Mouse (Mus musculus) frontal cortex, adult (tissue): ENCODE measurements at regions not wholly inside any gene's neighbourhood (a gene's known extent, or its start where the extent isn't known, plus 50 kb on each side); places are given as distances from the start of the nearest gene placed in this dataset.
"Not testable (repeated sequence)": the region's sequence is repeated elsewhere in the genome, so short reads cannot be mapped to it uniquely, and the experiment has no call there.

Experiments used
- ATAC-seq: cut with Nextera tagmentation; 2 replicates; pipeline ENCODE4 v1.9.2; 2017; ENCODE audit warnings: mild to moderate bottlenecking, moderate library complexity, mixed read lengths; ENCODE audit not compliant: low TSS enrichment

DNA sequence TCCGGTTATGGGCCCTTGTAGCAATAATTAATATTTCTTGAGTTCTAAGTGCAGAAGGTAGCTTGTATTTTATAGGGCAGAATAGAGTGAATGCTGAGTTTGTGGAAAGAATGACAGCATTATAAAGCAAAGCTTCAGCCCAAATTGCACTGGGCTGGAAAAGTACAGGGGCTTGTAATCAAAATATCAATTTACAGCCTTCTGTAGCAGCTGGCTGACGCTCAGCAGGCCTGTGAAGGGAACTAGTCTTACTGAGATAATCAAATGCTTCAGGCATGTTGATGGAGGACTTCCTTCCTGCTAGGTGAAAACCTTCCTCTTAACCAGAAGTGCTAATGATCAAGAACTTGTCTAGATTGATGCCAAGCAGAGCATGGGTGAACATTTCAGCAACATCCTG lies 257.9 kb upstream of the Sdr16c6 start:
- no peak for ATAC-seq

DNA sequence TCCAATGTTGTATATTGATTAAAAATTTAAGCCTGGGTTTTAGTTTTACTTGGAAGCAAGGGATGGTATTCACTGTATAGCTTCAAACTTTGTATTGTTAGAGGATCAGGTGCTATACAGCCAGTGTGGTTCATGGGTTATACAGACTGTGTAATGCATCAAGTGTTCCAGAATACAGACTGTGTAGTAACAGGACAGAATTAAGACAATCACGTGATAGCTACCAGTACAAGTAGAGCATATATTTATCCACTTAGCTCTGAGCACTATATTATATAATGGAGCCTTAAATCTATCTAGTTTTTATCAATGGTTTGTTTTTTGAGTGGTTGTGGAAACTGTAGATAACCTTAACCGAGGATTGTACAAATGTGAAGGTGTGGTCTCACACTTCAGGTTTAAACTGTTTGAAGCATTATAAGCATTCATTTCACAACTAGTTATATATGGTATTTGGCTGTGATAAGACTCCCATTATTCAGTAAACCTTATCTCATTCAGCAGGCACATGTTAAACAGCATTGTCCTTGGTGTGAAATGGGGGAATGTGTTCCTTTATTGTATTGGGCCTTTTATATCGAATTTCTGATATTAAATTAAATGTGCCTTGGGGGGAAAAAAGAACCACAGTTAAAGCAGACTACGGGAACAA lies 256.3 kb upstream of the Sdr16c6 start:
- ATAC-seq: no peak

DNA sequence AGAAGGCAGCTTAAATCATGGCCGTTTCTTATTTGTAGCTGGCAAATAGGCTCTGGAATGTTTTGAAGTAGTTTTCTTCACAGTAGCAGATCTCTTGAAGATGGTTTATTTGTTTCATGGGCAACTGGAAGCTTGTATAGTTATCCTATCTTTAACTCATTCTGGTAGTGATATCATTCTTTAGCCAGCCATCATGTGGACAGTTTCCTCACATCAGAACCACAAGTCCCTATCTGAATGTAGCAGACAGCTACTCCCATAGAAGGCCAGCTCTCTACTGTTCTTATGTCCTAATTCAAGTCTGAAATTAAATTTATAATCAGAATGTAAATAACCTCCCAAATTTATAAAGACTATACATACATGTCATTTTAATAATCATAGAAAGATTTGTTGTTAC lies 253.8 kb upstream of the Sdr16c6 start:
- no peak for ATAC-seq

DNA sequence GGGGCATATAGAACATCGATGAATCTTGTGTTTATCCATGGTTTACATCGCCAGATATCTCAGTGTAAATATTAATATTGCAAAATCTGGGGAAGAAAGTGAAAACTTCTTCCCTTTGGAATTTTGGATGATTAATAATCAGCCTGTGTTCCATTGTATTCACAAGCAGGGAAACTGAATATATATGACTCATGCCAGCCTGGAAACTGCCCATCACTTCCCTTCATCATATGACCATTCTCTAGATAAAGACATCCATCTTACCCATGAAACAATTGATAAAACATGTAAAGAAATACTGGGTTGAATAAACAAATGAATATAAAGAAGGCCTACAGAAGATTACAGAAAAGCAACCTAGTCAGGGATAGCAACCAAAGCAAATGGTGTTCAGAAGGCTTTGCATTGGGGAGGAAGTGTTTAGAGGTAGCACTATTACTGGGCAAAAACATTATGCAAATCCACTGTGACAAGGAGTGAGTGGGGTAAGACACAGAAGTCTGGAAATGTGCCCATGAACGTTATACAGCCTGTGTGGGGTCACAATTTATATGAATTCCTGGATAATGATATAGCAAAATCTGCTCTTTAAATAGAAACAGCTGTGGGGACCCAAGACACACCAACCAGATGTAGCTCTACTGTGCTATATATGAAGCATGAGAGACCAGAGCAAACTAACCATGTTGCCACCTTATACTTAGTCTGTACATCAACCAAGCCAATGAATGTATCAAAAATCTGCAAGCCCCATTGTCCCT lies 238.5 kb upstream of the Sdr16c6 start:
- no peak for ATAC-seq

DNA sequence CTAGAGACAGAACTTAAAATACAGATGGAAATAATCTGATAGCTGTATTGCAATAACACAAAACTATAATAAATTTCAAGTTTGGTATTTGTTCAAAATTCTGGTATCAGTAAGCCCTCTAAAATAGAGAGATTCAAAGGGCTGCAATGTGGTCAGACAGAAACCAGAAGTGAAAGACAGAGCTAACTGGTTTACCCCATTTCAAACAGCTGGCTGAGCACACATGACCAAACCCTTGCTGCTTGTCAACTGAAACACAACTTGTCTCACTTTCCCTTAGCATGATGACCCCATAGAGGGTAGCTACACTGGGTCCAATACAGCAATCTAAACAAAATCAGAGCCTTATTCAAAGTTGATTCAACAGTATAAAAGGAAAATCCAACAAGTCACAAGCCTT lies 234.2 kb upstream of the Sdr16c6 start:
- no peak for ATAC-seq

DNA sequence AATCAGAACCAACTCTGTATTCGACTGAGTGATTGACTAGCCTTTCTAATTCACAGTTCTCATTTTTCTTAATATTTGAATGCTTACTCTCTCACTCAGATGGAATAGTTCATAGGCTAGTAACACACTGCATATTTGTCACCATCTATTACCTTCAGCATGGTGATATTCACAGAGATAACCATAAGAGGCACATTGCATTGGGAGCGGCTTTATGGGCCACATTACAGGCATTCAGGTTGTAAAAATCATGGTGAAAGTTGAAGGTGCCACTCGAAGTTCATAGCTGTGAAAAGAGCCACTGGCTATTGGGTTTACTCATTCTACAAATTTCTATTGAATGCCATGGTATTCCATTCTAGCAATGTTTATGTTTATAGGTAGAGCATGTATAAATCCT lies 229.6 kb upstream of the Sdr16c6 start:
- no peak for ATAC-seq

DNA sequence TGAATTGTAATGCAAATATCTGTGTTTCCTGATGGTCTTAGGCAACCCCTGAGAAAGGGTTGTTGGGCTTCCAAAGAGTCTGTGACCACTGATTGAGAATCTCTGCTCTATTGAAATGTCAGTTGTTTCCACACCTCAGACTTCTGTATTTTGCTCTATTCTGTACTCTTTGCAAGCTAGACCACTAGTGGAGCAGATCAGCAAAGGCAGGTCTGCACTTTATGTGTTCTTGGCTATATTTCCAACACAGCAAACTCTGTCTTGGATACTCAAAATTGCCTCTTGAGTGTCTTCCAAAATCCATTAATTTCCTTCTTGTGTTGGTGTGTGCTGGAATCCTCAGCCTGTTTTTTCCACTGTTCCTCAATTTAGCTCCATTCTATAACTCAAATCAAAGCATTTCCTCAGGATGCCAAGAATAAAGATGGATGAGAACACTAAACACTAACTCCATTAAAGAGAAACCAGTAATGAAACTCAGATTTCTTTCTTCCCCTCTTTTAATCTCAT lies 228.5 kb upstream of the Sdr16c6 start:
- peak; percentile 80 for ATAC-seq

DNA sequence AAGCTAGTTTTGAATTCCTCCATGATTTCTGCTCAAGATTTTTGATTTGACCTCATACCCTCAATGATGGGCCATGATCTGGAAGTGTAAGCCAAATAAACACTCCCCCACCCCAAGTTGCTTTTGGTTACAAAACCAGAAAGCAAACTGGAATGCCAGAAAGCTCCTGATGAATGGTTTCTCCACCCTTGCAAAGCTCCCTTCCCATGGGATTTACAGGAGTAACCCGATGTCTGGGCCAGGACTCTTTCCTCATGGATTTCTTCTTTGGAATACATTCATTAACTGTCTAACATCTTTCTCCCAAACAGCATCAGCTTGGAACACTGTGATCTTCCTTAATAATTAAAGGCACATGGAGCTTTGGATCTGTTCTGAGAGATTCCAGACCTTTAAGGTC lies 227.3 kb upstream of the Sdr16c6 start:
- ATAC-seq: no peak

DNA sequence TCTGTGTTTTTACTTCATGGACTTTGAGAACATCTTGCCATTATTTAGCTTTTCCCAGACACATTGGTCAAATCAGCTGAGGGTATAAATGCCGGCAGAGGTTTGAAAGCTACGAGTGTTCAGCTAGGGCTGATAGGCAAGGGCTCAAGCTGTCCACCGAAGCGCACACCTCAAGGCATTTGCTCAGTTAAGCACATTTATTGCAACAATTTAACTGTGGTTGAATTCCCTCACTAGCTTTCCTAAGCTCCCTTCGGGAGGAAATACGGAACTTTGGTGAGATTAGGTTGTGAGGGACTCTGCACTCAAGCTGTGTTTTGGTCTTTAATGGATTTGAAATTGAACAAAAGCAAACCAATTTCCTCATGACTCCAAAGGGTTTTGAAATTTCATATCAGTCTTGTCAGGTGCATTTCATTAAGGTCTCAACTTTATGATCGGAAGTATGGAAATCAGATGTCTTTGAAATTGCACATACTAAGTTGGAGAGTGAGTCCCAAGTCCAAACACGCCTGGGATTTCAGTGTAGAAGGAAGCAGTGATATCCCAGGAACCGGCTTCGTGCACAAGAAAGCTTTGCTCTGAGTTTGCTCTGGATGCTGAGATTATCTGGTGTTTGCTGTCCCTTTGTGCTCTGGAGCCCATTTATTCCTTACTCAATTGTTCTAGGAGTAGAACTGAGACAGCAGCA lies 223.0 kb upstream of the Sdr16c6 start:
- ATAC-seq: no peak

DNA sequence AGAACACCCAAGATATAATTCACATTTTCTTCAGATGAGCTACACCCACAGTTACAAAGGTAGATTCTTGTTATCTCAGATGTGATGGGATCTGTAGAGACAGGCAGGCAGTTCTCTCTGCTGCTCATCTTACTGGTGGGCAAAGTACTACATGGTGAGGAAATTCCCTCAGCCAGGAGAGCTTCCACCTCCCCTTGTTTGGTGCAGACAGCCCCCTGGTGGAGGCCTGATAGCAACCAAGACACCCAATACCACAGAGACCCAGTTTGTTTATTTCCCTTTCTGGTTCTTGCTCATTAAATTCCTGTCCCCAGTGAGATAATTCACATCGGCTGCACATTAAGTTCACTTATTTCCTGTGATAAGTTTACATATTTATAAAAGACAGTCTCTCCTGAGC lies 222.3 kb upstream of the Sdr16c6 start:
- ATAC-seq: no peak

DNA sequence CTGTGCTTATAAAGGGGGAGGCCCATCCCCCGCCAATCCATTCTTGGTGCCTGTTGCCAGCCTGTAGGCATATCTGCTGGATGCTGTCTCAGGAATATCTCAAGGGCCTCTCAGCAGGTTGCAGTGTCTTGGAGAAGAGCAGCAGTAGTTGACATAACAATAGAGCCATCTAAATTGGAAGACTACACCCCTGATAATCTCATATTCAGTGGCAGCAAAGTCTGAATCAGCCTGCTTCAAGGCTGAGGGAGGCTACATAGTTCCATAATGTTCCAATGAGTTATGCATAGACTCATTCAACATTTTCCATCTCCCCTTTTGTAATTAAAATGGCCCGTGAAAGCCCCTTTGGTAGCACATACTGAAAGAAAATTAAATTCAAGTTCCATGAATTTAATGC lies 172.3 kb upstream of the Sdr16c6 start:
- no peak for ATAC-seq

DNA sequence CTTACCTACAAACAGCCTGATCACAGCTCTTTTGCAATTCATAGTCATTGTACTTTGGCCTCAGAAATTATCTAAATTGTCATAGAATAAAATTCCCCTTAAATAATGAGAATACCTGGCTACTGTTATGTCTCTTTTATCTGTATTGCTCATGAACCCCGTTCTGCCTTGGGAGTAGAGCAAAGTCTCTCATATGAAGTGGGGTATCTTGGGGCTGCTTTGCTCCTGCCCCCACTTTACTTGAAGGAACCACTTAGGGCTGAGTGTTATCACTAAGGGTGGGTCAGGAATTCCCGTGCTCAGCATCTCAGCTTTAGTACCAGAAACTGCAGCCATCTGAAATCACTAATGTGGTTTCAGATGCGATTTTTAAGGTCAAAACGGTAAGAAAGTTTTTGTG lies 170.3 kb upstream of the Sdr16c6 start:
- no peak for ATAC-seq

DNA sequence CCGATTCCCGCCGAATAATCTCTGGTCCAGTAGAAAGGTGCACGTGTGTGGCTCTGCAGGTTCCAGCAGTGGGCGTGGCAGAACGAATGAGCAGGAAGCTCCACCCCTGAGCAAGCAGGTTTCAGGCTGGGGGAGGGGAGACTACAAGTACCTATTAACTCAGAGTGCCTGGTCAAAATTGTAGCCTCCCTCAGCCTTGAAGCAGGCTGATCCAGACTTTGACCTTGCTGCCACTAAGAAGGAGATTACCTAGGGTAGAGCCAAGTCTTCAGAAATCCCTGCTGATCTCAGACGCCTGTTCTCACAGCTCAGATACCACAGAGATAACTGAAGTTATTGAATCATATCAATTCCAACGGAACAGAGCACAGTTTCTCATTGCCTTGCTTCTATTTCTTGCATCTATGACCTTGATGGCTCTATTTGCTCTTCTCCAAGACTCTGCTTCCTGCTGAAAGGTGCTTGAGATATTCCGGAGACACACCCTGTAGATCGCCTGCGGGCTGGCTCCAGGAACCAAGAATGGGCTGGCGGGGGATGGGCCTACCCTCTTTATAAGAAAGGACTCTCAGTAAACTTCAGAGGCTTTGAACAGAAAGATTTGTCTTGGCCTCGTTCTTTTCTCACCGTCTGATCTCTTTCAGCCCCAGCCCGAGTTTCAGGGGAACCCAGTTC lies 165.1 kb upstream of the Sdr16c6 start:
- ATAC-seq: not testable (repeated sequence)

DNA sequence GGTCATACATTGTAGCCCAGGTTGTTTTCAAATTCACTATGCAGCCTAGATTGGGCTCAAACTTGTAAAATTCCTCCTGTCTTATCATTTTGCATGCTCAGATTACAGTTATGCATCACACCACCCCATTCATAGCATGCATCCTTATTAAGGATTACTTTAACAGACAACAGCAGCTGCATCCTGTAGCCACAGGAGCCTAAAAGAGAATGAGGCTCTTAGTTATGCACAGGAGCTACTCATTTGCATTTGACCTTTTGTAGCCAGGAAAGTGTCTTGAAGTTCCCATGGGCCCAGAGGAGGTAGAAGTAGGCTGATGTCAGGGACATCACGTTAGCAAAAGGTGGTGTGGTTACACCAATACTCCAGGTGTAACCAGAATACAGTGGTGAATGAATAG lies 148.9 kb upstream of the Sdr16c6 start:
- ATAC-seq: no peak

DNA sequence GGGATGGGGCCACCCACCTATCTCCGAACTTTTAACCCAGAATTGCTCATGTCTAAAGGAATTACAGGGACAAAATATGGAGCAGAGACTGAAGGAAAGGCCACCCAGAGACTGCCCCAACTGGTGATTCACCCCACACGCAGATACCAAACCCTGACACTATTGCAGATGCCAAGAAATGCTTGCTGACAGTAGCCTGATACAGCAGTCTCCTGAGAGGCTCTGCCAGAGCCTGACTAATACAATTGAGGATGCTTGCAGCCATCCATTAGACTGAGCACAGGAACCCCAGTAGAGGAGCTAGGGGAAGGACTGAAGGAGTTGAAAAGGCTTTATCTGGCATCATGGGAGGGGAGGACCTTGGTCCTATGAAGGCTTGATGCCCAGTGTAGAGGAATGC lies 142.4 kb upstream of the Sdr16c6 start:
- no peak for ATAC-seq

DNA sequence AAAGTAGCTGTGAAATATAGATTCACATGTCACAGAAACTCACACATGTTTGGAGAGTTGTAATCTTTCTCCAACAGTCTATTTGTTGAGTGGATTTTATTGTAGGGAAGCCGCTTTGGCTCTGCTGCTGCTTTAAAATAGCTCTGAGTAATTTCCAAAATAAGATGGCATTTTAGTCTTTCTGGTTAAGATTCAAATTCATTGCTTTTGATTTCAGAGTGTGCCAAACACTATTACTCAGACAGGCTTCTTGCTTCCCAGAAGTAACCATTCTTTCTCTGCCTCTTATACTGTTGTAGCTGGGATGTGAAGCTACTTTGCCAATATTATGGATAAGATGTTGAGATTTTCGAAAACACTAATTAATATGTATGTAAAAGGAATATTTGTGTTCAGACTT lies 134.6 kb upstream of the Sdr16c6 start:
- peak; percentile 85 for ATAC-seq

DNA sequence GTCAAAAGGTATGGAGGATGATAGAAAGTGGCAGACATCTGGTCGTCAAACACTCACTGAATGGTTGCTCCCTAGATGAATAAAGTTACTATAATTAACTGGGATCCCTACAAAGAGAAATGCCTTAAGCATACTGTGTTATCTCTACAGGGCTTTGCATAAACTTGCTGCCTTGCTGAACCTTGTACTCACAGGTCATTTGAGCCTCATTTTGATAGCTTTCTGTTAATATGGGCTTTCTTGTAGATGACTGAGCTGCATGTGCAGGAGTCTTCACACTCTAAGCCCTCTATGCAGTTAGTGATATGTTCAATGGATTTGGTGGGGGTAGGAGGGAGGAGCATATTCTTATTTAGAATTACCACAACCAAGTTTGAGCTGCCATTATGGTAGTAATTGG lies 127.8 kb upstream of the Sdr16c6 start:
- no peak for ATAC-seq

DNA sequence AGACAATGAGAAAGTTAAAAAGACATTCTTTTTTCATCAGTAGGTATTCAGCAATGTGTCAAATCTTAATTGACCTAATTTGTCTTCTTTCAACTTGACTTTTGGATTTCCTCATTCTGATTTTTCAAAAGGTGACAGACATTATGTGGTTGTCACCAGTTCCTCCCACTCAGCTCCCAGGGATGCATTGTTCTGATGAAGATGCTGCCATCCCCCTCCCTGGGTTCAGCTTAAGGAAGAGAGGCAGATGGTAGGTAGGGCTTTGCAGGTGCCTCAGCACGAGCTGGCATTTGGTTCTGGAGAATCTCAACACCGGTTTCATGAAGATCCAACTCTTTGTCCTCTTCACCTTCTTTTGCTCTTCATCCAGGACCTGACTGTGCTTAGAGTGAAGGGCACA lies 122.0 kb upstream of the Sdr16c6 start:
- no peak for ATAC-seq

DNA sequence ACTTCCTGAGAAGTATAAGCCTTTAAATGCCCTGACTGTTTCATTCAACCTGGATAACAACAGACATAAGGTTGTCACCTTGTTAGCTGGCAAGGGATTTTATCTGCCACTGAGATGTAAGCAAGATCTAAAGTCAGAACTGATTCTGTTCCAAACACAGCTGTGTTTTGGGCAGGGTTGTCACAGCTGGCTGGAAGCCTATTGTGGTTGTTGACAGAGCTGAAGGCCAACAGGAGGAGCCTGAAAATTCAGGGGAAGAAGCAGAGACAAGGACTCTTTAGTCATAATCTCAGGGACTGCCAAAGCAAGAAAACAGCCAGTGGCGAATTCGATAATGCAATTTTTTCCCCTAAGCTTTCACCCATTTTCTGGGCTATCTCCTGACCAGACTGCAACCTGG lies 118.5 kb upstream of the Sdr16c6 start:
- ATAC-seq: no peak

DNA sequence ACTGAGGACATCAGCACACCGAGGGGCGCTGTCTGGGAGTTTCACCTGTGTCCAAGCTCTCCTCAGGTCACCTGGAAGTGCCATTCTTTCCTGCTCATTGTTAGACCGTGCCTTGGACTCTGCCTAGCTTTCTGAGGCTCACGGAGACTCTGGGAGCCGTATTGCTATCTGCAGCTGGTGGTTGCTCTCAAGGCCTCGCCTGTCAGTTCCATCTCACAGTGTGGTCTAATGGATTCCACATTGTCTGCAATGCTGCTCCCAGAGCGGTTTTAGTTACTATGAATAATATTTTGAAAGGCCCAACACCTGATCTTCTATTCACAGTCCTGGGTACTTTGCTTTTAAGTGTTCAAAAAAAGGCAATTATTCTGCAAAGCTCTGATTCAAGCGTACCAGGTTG lies 117.9 kb upstream of the Sdr16c6 start:
- no peak for ATAC-seq
